Mouse (Mus musculus) retina, adult 2 months (tissue): ENCODE results near the gene Vmn2r17.
A peak's percentile ranks its signal among the peaks of the same experiment; 100 is the strongest.

Experiments
- DNase-seq: peaks from one replicate; pipeline ENCODE4 v3.0.0-alpha.2; 2012; ENCODE audit warnings: low read depth, low spot score

Vmn2r17 gene

GRCm38 (mm10) chr5:109419388-109419787, at the start of gene Vmn2r17:
Vmn2r17 (plus strand) TSS chr5:109419688.
- no peak for DNase-seq

DNA sequence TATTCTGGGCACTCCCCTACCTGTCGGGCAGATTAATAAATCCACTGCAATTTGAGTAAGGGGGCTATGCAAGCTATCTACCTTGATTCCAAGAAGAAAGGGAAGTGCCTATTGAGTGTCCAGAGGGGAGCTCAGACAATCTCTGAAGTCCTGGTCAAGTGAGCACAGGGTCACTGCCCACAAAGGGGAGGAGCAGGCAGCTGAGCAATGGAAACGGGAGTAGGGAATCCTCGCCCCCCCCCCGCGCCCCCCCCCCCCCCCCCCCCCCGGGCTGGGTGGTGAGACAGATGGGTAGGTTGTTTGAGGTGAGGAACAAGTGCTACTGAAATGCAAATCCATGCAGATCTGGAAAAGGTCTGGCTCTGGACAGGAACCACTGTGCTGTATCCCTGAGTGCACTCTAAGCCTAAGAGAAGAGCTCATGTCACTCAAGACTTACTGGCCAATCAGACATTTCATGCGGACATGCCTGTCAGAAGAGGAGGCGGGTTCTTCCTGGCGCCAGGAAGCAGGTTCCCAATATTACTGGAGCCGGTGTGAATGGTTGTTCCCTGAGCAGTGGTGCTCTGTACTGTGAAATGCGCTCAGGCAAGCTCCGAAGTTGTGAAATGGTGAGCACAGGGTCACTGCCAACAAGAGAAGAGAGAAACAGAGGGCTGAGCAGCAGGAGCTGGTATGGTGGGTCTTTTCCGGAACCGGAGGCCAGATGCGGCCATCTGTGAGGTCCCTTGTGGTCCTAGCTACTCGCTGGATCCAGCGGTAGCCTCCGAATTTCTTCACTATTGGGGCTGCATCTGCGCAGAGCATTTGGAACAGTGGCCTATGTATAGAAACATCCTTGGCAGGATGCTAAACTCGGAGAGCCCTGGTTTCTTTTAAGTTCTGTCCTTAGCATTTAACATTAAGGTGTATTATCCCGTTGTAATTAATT, 47.4 kb downstream of the Vmn2r17 start:
- peak; percentile 15 for DNase-seq

GRCm38 (mm10) chr5:109506729-109507128, 87.2 kb downstream of the Vmn2r17 start:
- no peak for DNase-seq
